Mouse (Mus musculus) megakaryocyte, embryonic 14.5 days (primary cell): ENCODE measurements around the gene Auh.

Experiments
- FLI1 ChIP-seq: IDR thresholded peaks from 2 replicates; pipeline ENCODE4 v1.6.1; 2012; ENCODE audit warnings: low read length, inconsistent platforms, mixed read lengths
- GATA1 ChIP-seq: IDR thresholded peaks from 3 replicates; pipeline ENCODE4 v1.6.1; 2012; ENCODE audit warnings: mixed read lengths, low read length, inconsistent platforms, borderline replicate concordance

DNA sequence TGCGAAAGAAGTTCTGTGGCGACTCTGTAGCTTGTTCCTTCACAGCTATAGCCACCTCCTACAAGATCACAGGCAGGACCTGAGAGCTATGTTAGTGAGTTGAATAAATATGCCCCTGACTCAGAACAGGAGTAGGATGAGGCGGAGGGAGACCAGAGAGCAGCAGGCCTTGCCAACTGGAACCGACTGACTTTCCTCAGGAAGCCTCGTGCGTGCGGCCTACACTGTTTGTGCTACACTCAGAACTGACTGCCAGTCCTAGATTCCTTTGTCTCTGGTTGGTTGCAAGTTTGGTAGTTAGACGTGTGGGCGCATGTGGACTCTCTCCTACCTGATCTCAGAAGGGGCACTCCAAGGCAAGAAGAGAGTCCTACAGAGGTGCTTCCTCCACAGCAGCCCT, 50.2 kb downstream of the Auh start:
- no peak for TF ChIP-seq GATA1
- TF ChIP-seq FLI1 = no peak
